Mouse (Mus musculus) lung, postnatal 4 days (tissue): Measurements from ENCODE around the gene Hsd3b5.
"Not testable (repeated sequence)": the region's sequence is repeated elsewhere in the genome, so short reads cannot be mapped to it uniquely, and the experiment has no call there.

ENCODE experiments used
- DNase-seq, 2 experiments: peaks; one replicate each; pipeline ENCODE4 v3.0.0; 2021

The Hsd3b5 gene

DNA sequence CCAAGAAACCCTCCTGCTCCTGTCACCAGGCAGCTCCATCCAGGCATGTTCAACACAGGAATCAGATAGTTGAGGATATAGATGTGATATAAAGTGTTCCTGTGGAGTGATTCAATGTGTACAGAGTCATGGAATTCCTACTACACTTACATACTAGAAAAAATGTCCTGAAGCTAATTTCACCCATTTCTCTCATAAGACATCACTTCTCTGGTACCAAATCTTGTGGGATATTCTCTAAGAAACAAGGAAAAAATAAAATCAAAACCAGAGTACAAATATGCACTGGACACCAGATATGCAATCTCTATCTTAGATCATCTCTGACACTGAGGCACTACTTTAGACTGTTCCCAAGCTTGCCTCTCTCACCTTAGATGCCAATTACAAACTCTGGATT, at the start of gene Hsd3b5:
TSS of gene Hsd3b5 (minus strand) at position 101 of the 400 bp plus-strand sequence.
- DNase-seq, result no peak

DNA sequence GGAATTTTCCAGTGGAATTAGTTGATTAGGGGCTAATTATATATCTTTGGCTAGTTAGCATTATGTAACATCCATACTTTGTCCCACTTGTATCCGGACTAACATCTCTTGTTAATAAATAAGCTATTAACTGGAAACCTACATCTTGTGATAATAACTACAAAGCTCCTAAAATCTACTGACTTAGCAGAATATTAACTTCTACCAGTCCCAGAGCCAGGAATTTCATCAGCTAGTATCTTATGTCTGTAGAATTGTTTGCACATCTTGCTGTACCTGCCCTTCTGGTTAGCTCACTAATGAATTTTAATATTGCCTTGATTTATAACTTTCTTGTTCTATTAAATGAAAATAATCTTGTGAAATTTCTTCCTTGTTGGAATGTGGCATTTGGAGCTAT, 5.1 kb upstream of the Hsd3b5 start:
- no peak for DNase-seq

DNA sequence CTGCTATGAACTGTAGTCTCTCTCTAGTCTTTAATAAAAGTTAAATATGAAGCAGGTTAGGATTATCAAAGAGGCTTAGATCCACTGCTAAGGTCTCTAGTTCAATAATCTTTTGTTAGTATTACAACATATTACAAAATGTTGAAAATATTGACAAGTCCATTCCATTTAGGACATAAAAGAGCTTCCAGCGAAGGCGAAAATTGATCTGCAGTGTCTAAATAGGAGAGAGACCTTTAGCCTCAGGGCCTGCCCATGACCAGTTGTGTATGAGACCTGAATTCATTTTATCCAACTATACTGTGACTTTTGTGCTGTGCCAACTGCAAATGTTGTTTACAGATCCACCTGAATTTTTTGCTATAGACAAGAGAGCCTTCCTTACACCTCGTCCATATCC, 419 bp downstream of the Hsd3b5 start:
- no peak for DNase-seq

DNA sequence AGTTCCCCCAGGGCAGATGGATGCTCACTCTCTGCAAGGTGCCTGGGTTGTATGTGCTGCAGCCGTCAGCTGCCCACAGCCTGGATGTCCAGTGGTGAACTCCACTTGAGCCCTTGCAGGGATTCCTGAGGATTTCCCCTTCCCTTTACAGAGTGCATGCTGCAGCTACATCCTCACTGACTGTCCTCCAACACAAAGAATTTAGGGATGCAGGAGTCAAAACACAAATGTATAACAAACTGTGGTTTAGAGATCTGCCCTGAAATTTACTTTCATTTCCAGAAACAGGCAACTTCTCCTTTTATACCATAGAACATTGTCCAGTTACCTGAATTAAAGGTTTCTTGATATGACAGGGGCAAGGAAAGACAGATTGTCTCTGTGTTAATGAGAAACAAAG, 13.3 kb downstream of the Hsd3b5 start:
- DNase-seq, result not testable (repeated sequence)

DNA sequence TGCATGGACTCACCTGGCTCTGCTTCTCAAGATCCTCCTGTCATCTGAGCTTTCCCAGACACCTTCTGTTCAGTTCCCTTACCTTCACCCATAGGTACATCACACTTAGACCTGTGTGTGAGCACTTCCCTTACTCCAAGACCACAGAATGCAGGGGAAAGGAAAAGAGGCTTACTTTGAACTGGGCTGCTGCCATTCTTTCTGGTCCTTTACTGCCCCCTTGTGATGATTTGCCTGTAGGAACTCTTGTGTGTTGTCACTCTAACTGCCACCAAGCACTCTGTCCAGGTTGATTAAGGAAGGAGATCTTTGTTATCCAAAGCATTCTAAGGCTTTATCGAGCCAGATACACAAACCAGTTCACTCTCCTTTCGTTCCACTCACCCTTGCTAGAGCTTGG, 13.8 kb downstream of the Hsd3b5 start:
- DNase-seq, result not testable (repeated sequence)

DNA sequence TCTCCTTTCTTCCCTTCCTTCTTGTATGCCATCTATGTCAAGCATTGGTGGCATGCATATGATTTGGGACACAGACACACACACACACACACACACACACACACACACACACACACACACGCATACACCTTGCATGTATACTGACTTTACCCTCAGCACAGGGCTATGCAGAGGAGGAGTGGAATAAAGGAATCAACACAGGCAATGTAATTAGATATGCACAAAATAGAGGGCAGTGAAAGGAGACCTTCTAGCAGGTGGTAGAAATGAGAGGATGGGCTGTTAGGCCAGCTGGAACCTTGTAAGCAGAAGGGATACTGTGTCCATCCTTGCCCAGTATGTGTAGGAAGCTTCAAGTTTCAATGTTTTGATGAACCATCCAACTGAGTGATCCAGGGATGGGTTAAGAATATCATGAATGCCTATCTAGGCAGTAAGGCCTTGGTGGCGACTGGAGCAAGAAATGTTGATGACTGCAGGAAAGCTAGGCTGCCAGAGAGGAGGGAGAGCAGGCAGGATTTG, 15.6 kb downstream of the Hsd3b5 start:
- DNase-seq, result not testable (repeated sequence)

DNA sequence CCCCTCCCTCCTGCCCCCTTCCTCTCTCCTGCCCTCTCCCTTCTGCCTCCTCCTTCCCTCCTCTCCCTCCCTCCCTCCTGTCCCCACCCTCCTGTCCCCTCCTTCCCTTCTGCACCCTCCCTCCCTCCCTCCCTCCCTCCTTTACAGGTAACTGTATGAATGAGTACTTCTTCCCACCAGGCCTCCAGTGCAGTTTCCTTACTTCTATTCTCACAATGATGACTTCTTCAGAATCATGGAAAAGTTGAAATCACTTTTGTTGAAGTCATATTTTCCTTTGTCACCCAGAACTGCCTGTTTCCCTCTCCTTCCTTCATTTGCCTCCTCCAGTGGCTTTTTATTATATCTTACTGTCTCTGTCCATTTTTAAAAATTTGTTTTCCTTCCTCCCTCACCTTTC, 16.1 kb downstream of the Hsd3b5 start:
- DNase-seq, result no peak

DNA sequence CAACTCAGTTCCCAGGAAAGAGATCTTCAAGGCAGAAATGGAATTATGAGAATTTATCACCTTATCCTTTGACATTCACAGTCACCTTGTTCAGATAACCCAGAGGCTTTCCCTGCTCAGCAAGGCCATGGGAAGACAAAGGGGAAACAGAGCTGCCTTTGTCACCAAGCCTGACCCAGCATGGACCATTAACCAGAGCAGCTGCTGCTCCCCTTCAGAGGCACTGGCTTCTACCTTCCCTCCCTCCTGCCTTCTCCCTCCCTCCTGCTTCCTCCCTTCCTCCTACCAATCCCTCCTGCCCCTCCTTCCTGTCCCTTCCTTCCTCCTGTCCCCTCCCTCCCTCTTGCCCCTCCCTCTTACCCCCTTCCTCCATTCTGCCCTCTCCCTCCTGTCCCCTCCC, 16.5 kb downstream of the Hsd3b5 start:
- not testable (repeated sequence) for DNase-seq

DNA sequence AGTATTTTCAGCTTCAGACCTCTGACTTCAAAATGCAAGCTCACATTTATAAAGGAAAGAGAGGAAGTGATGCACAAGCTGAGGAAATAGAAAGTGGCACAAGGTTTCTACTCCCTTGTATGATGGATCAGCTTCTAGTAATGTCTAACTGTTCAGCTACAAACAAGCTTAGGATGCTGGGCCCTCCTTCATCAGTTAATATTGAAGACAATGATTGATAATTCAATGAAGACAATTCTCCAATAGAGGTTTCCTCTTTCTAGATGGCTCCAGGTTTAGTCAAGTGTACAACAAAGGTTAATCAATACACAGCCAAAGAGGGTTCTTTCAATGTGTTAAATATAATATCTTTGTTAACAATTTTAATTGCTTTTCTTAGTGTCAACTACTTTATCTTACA, 41.3 kb downstream of the Hsd3b5 start, which contains the start of gene Gm10681:
TSS of gene Gm10681 (minus strand) at position 101 of the 400 bp plus-strand sequence.
- no peak for DNase-seq

DNA sequence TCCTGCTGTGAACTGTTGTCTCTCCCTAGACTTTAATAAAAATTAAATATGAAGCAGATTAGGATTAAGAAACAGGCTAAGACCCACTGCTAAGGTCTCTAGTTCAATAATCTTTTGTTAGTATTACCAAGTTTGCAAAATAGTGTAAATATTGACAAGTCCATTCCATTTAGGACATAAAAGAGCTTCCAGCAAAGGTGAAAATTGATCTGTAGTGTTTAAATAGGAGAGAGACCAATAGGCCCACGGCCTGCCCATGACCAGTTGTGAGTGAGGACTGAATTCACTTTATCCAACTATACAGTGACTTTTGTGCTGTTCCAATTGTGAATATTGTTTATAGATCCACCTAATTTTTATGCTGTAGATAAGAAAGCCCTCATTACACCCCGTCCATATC, 42.3 kb downstream of the Hsd3b5 start:
- DNase-seq, result no peak

DNA sequence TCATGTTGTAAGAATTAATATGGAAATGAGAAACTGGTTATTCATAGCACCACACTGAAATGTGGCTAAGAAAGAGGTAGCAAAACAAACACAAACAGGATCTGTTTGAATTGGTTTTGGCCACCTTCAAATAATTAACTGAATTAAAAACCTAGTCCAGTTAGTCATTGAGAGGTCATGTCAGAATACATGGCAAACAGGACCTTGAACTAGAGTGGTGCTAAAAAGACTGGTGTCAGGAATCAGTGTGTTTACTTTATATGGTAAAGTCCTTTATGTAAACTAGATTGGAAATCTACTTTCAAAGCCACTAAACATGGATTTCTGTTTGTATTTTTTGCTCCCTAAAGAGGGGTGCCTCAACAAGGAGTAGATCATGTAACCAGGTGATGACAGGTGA, 47.4 kb downstream of the Hsd3b5 start:
- DNase-seq, result not testable (repeated sequence)

DNA sequence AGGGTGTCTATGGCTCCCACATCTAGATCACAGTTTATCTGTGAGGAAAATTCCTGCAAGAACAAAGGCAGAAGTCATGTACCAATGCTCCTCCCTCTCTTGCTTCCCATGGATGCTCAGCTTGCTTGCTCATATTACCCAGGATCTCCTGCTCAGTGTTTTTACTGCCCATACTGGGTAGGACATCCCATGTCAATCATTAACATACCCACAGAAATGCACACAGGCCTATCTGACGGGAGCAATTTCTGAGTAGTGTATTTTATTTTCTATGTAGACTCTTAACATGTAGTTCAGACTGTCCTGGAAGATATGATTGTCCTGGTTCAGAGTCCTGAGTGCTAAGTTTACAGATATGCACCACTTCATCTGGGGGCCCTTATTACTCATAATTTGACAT, 47.9 kb downstream of the Hsd3b5 start:
- DNase-seq, result not testable (repeated sequence)

DNA sequence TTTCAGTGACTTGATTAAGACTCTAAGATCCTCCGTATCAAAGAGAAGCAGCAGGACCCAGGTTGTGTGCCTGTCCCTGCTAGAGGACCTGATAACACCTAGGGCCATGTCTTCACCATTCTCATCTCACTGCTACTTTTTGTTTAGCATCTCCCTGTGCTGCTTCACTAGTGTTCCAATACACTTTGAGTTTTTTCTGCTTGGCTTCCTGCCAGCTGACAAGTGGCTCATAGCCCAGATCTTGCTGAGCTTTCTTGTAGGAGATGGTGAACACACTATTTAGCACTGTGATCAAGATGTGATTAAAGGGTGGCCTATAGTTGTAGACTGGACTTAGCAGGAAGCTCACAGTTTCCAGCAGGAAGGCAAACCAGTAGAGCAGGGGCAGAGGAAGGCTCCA, 49.0 kb downstream of the Hsd3b5 start:
- DNase-seq, result peak in 1 of 2 experiments; percentile 12
